Mouse (Mus musculus) CH12.LX (cell line): ENCODE data around the gene 1700056E22Rik.

ENCODE experiments used
- CTCF ChIP-seq, 2 experiments: IDR thresholded peaks in 1 of 2; conservative IDR thresholded peaks in 1 of 2; 2 replicates each; pipeline ENCODE4 v1.5.1; 2011 to 2012; ENCODE audit warnings: low read depth in 2 of 2, low read length in 2 of 2, improper control_type of control experiment in 1 of 2, inconsistent platforms in 1 of 2, mild to moderate bottlenecking in 1 of 2, moderate library complexity in 1 of 2
- KAT2A ChIP-seq: IDR thresholded peaks from 2 replicates; pipeline ENCODE4 v1.6.1; 2012; ENCODE audit warnings: low read length, improper control_type of control experiment, inconsistent platforms; ENCODE audit not compliant: insufficient replicate concordance
- NELFE ChIP-seq: IDR thresholded peaks from 2 replicates; pipeline ENCODE4 v1.6.1; 2011; ENCODE audit warnings: low read depth, low read length, improper control_type of control experiment

DNA sequence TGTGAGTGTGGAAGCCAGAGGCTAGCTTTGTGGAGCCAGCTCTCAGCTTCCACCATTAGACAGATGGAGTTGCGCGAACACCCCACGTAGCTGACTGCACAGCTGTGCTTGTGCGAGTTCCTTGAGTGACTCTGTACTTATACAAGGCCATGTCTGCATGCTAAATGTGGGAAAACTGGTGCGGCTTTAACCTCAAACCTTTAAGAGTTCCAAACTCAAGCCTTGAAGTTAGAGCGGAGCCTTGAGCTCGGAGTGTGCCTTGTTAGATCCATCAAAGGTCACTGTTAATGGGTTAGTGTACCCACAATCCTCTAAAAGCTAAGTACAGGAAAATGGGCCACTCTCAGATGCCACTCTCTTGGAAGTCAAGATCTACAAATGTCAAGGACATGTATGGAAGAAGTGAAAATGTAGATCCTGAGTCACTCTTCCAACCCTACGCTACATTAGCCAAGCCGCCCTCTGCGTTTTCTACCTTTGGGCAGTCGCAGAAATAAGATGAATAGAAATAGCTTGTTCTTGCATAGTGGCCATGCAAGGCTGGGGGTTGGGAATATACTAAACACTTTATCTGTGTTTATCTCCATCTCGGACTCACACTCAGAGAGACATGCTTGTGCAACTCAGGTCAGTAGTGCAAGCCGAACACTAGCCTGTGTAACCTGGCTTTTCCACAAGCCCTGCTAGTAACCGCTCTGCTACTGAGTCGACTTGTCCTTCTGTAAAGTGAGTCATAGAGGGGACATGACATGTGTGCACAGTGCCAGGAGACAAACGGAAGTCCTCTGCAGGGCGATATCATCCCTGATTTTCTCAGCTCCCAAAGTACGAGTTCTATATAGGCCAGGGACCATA, 33.8 kb upstream of the 1700056E22Rik start:
- TF ChIP-seq CTCF (conservative IDR thresholded peaks at IDR 0.05 in 1 of 2, IDR thresholded peaks at IDR 0.05 in 1 of 2; ENCODE audit: low read depth in 2 of 2, low read length in 2 of 2) (no peak), KAT2A (no peak), NELFE (no peak)
